Mouse (Mus musculus) thymus, postnatal 0 days (tissue): Measurements from ENCODE around the gene Cs. TPM values are rescaled to one million over a fixed set of nuclear protein-coding genes. Genes with fewer than 3 reads are reported as not detected.

Experiments used
- DNase-seq: peaks from one replicate; pipeline ENCODE4 v3.0.0-alpha.2; 2015; ENCODE audit warnings: low spot score
- polyA plus RNA-seq: library from polyadenylated mRNA; unstranded; fragments of >200 nt; fragmentation: Nextera tagmentation; extraction: Ambion mirVana; gene quantifications from 2 replicates; pipeline ENCODE4 v1.2.1, GENCODE M21; 2015

Gene Cs
- polyA plus RNA-seq, 1 experiment from 2014 or later = 154 TPM

DNA sequence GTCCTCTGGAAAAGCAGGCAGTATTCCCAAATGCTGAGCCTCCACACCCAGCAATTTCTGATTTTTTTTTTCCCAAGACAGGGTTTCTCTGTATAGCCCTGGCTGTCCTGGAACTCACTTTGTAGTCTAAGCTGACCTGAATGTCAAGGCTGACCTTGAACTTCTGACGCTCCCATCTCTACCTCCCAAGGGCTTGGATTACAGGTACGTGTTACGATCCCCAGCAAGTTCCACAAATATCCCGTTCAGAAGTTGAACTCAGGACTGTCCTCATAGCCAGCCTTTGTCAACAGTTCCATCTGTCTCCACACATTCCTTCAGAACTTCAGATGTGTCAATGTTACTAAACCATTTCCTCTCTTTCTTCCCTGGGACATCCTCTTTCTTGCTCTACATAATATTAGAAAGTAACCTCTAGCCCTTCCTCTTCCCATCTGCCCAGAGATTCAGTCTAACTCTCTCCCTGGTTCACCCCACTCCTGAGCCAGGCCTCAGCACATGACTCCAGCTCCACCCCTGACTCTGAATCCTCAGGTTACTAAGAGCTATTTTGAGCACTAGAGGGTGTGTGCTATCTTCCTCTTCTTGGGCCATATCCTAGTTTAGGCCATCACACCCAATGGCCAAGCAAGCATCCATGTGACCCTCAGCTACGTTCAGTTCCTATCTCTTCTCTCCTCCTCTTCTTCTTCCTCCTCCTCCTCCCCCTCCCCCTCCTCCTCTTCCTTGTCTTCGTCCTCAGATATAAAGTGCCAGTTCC lies 35.6 kb downstream of the Cs start:
- DNase-seq = no peak

DNA sequence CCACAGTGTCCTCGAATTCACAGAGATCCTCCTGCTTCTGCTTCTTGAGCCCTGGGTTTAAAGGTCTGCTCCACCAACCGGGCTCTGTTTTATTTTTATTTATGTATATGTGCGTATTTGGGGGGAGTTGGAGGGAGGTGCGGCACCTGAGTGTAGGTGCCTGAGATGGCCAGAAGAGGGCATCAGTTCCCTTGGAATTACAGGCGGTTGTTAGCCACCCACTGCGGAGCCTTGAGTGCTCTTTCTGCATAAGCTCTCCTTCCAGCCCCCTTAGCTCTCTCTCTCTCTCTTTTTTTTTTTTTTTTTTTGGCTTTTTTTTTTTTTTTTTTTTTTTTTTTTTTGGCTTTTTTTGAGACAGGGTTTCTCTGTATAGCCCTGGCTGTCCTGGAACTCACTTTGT lies 36.9 kb downstream of the Cs start:
- peak; percentile 32 for DNase-seq

DNA sequence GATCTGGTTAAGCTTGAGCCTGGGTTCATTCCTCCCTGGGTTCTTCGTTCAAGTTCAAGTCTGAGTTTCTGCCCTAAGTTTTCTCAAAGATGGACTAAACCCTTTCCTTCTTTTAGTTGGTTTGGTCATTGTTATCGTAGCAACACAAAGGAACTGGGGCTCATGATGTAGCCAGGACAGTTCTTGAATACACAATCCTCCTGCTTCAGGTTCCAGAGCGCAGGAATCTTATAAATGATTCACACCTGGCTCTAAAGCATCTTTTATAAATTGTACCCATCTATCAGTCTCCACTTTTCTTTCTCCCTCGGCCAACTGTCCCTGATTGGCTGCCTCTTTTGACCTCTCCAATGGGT lies 38.5 kb downstream of the Cs start:
- no peak for DNase-seq

DNA sequence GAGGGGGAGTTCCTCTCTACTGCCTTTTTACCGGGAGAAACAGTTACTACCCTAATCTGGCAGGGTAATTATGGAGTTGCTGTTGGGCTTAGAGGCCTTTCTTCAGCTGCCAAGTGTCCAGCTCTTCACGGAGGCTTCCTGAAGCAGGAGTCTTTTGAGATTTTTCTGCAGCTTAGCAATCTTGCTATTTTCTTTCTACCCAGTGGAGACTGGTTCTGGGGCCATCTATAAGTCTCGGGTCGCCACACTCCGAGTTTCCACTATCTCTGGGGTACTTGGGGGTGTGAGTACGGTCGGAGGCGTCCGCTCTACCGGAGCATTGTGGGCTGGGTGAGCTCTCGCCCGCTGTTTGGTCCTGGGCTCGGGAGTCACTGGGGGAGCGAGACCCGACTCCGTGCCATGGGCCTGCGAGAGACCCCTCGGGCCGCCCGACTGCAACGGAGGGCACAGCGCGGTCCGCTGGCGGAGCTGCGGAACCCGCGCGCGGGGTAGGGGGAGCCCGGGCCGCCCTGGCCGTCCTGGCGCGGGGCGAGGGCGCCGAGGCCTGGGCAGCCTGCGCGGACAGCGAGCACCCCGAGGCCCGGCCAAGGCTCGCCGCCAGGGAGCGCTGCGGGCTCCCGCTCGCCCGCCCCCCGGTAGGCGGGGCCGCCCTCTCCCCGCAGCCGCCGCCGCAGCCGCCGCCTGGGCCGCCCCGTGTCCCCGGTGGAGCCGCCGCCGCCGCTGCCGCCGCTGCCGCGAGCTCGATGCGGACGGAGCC lies 39.1 kb downstream of the Cs start, which contains the start of gene Ankrd52:
Gene Ankrd52 (plus strand): TSS at position 661 of the 757 bp plus-strand sequence.
- DNase-seq = peak; percentile 82

DNA sequence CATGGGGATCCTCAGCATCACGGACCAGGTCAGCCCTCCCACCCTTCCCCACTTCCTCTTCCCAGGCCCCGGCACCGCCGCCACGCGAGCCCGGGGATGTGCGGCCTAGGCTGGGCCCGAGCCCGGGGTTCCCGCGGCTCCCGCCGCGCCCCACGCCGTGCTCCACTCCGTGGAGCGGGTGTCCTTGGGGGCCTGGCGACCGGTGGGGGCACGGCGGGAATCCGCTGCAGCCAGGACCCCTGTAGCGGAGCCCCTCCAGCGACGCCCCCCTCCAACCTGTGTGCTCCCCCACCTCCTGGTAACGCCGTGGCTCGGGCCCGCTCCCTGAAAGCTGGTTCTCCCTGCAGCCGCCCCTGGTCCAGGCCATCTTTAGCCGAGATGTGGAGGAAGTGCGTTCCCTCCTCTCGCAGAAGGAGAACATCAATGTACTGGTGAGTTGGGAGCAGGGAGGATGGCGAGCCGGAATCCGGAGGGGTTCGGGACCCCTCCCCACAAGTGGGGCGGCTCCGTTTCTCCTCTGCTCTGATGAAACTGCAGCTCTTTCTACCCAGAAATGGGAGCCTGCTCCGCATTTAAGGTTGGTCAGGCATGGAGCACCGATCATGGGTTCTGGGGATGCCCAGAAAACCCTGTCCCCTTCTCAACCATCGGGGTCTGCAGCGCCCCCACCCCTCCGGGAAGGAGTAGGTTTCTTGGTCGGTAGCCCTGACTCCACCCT lies 39.8 kb downstream of the Cs start:
- peak; percentile 29 for DNase-seq

DNA sequence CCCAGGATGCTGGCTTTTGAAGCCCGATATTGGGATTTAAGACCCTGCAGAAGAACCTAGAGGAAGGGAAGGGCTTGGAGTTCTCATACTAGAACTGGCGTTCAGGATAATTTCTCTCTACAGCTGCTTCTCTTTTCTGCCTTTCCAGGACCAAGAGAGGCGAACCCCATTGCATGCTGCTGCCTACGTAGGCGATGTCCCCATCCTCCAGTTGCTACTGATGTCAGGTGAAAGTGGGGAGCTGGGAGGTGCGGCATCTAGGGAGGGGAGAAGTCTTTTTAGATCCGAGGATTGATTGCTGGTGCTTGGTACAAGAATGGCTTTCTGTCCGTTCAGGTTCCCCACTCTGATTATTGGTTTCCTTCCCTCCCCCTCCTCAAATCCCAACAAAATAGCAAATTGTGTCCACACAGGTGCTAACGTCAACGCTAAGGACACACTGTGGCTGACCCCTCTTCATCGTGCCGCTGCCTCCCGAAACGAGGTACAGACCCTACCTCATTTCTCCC lies 40.5 kb downstream of the Cs start:
- DNase-seq = no peak

DNA sequence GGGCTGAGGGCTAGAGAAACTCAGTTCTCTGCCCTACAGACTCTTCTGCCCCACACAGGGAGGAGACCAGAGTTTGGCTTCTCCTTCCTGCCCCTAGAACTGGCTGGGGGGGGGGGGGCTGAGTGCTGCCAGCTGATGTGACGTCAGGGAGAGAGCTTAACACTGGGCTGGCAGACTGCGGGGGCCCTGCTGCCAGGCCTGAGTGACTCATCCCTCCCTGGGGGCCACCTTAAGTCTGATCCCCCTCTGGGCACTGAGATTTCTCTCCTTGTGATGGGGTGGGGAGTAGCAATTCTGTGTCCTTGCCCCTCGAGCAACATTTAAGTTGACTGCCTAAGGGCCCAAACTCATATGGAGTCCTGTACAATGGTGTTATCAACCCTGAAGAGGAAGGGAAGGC lies 40.9 kb downstream of the Cs start:
- DNase-seq = no peak

DNA sequence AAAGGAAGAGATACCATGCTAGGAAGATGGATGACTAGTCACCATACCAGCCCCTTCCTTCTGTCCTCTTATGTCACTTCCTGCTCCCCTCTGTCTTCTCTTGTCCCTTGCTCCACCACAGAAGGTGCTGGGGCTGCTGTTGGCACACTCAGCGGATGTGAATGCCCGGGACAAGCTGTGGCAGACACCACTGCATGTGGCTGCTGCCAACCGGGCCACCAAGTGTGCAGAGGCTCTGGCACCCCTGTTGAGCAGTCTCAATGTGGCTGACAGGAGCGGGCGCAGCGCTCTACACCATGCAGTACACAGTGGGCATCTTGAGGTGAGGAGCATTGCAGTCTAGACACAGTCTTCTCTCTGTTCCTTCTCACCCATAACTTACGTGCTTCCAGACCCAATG lies 41.7 kb downstream of the Cs start:
- DNase-seq = no peak

DNA sequence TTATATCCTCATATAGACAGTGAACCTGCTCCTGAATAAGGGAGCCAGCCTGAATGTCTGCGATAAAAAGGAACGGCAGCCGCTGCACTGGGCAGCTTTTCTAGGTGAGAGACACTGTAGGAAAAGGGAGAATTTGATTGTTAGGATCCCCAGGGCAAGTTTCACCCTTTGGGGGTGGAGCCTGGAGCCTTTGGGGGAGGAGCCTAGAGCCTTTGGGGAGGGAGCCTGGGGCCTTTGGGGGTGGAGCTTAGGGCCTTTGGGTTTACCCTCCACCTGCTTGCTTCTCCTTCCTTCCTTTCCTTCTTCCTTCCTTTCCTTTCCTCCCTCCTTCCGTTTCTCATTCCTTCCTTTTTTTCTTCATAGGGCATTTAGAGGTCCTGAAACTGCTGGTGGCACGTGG lies 43.0 kb downstream of the Cs start:
- no peak for DNase-seq

DNA sequence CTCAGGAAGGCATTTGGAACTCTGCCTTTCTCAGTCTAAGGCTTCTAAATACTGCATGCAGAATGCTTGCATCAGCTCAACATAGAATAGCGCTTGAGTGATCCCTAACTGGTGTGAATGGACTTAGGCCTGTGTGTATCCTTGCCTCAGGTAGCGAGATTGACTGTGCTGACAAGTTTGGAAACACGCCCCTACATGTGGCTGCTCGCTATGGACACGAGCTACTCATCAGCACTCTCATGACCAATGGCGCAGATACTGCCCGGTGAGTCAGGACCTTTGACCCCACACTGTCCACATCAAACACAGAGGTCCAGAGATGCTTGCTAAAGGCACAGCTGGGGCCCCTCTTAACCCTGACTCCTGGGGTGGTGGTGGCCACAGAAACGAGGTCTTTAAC lies 44.9 kb downstream of the Cs start:
- no peak for DNase-seq

DNA sequence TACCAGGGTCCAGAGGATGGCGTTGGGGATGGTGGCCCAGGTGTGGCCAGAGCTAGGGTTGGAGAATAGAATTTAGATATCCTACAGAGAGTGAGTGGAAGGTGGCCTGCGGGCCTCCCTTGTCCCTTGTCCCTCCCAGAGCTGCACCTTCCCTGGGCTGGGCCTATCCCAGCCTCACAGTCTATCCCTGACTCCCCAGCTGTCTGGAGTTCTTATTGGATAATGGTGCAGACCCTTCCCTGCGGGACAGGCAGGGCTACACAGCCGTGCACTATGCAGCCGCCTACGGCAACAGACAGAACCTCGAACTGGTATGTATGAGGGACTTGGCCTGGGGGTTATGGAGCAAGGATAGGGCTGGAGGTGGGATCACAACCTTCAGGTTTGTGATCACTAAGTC lies 48.4 kb downstream of the Cs start:
- no peak for DNase-seq

DNA sequence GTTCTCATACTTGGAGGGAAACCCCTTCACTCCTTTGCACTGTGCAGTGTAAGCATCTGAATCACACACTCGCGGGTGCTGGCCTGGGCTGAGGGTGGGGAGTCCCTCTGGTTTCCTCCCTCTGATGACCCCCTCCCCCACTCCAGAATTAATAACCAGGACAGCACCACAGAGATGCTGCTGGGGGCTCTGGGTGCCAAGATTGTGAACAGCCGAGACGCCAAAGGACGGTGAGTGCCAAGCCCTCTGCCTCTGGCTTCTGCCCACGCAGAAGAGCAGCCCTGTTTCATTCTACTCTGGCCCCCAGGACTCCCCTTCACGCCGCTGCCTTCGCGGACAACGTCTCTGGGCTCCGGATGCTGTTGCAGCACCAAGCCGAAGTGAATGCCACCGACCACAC lies 51.4 kb downstream of the Cs start:
- DNase-seq = no peak

DNA sequence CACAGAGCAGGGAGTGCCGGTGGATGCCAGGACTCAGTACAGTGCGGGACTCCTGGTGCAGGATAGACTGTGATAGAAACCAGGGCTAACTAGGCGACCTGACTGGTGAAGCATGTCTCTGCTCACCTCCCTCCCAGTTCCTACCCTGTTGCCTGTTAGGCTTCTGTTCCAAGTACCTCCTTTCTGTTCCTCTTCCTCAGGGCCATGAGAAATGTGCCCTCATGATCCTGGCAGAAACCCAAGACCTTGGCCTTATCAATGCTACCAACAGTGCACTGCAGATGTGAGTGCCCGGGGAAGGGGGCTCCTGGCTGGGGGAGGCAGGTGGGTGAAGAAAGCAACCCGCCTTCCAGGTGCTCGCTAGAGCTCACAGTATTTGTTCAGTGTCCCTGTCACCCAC lies 52.0 kb downstream of the Cs start:
- no peak for DNase-seq

DNA sequence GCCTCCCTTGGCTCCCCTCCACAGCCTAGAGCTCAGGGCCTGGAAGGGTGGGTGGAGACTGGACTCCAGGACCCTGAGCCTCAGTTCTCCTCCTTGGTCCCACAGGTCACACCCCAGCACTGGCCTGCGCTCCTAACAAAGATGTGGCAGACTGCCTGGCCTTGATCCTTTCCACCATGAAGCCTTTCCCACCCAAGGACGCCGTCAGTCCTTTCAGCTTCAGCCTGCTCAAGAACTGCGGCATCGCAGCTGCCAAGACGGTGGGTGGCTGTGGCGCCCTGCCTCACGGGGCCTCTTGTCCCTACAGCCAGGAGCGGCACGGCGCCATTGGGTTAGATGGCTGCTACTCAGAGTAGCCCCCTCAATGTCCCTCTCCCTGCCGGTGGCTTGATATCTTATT lies 52.8 kb downstream of the Cs start:
- DNase-seq = no peak

DNA sequence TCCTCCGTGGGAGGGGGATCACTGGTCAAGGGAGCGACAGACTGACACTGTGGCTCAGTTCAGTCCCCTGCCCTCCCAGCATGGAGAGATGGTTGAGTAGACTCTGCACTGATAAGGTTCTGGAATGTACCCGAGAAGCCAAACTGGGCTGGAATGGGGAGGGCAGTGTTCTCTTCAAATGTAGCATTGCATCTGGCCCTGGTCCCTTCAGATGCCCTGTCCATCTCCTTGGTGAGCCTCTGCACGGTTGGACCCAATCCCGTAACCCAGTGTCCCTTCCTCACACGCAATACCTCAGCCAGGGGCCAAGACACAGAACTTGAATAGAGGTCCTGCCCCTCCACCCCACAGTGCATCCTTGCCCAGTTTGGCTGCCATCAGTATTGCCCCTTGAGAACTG lies 54.3 kb downstream of the Cs start:
- DNase-seq = no peak

DNA sequence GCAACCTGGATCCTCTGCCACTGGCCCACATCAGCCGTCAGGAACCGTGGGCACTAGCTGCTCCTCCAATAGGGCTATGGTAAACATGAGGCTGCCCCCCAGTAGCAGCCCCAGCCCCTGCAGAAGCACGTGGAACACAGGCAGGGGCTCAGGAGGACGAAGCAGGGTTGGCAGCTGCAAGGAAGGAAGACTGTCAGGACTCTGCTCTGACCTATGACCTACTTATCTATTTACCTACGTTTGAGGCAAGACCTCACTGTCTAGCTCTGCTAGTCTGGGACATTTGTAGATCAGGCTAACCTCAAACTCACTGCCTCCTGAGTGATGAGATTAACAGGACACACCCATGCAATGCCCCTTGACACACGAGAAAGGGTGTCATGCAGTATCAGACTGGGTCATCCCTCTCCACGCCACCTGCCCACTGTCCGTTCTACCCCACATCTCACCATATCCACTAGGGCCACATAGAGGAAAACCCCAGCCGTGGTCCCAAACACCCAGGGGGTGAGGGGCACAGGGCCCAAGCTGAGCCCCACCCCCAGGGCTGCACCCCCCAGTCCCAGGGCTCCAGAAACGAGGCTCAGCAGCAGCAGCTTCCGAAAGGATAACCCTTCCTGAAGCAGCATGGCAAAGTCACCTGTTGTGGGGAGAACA lies 58.6 kb downstream of the Cs start:
- DNase-seq = no peak

DNA sequence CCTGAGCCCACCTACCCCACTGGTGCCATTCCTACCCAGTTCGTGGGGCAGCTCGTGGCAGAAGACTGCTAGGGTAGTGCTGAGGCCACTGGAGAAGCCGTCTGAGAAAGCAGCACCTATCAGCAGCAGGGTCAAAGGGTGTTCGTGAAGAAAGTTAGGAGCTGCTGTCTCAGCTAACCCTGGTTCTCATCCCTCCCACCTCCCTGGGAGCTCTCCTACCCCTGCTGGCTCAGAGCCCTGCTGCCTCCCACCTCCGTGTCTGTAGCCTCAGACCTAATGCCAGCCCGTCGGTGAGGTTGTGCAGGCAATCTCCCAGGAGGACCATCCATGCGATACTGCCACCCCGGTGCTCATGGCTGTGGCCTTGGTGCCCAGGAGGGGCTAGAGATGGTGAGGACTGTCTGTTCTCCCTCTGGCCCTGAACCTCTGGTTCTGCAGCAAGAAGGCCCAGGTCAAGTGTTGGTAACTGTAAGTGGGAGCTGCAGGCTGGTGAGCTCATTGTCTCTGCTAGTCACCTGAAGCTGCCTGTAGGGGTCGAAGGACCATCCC lies 59.3 kb downstream of the Cs start:
- DNase-seq = no peak

DNA sequence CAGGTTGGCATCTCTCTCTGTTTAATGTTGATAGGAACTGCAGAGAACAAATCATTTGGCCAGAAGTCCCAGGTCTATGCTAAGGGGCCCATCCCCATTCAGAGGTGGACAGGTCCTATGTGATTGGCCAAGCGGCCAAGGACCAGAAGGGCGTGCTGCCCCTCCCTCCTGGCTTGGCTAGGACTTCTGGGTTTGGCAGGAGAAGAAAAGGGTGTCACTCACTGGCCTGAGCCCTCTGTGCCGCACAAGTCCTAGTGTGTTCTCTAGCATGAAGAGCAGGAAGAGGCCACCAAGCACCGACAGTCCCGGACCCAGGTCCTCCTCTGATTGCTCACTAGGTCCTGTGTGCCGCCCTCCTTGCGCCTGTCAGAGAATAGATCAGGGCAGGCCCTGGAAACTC lies 59.9 kb downstream of the Cs start:
- DNase-seq = no peak

DNA sequence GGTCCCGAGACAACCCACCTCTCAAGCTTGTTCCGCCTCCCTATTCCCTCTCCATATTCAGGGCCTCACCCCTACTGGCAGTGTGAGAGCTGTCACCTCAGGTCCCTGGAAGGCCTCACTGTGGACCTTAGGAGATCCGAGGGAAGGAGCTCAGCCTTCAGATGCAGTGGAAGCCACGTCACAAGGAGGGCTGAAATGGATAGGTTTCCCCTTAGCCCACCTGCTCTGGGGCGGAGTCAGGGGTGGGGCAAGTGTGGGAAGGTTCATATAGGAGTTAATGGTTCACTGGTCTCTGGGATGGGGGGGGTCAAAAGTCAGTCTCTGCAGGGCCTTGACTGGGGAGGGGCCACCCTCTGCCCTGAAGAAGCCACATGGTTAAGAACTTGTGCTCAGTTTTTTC lies 62.8 kb downstream of the Cs start:
- no peak for DNase-seq

DNA sequence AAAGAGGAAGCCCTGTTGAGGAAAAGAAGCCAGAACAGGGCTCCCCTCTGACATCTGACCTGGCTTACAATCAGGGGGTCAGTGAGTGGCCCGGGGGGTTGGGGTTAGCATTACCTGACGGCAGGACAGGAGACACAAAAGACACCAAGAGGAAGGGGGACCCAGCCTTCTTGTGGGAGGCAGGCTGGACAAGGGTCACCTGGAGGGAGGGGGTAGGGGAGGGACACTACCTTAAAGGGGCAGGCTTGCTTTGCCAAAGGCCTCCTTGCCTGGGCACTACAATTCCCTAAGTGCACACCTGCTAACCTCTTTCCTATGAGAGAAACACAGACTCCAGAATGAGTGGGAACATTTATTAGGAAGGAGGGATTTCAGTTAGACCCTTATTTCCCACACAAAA lies 63.5 kb downstream of the Cs start, which contains the start of gene Slc39a5:
Gene Slc39a5 (minus strand): TSS at position 174 of the 400 bp plus-strand sequence.
- DNase-seq = no peak

DNA sequence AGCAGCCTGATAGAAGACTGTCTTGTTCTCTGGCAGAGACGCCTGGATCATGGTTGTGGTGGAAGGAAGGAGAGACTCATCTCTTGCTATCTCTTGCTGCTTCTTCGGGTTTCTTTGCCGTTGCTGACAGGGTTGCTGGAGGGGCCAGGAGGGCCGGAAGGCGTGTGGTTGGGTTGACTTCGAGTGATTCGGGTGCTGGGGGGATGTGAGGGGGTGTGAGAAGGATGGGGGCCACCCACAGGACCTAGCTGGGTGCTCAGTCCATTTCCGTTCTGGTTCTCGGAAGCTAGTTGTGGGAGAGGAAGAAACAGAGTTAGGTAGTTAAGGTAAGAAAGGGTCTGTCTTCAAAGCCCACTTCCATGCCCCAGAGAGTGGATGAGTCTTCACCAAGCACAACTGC lies 64.1 kb downstream of the Cs start:
- DNase-seq = peak; percentile 41
